Mouse (Mus musculus) mouse embryonic stem cell (cell line): Measurements from ENCODE around the gene Acsl5.

Source experiments
- in situ Hi-C, 2 experiments: fragments of 300-500 bp; cut with MboI; formaldehyde crosslinking; loops; 1 replicate in 1 of 2; 3 replicates in 1 of 2; pipeline ENCODE4 v1.14.3; 2019 to 2020; ENCODE audit warnings: low sequenced_read_pairs in 2 of 2, low pct_unique_long_range_greater_than_20kb in 1 of 2, mixed read lengths in 1 of 2; ENCODE audit not compliant: unreplicated experiment in 1 of 2

Acsl5 gene

DNA sequence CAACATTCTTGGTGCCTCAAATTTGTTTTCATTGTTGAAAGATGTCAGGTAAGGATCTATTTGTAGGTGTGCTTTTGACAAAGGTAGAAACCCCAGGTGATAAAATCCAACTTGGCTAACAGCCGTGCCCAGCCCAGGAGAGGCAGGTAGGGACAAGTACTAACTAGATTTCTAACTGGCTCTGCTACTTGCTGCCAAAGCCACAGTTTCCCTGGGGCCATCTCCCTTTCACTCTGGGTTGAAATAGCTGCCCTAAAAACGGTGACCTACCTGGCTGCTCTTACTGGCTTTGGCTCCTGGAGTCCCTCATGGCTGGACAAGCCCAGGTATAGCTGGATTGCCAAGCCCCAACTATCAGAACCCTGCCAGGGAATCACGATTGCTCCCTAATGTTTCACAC is 15.0 kb downstream of the Acsl5 start:
- in situ Hi-C loops = no loop called here

DNA sequence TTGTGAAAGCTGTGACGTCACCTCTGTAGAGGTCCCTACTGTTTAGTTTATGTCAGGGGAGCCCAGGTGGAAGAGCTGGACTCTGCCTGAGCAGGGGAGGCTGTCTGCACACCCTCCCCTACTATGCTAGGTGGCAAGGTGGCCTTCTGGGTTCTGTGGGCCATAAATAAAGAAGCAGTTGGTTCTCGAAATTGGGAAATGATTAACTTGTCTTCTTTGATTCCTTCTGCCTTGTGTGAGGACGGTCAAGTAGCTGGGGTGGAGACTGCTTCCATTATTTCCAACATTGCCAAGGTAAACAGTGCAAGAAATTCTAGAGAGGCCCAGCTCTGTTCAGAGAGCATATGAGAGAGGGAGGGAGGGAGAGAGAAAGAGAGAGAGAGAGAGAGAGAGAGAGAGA is 16.4 kb downstream of the Acsl5 start:
- in situ Hi-C loops = no loop called here

DNA sequence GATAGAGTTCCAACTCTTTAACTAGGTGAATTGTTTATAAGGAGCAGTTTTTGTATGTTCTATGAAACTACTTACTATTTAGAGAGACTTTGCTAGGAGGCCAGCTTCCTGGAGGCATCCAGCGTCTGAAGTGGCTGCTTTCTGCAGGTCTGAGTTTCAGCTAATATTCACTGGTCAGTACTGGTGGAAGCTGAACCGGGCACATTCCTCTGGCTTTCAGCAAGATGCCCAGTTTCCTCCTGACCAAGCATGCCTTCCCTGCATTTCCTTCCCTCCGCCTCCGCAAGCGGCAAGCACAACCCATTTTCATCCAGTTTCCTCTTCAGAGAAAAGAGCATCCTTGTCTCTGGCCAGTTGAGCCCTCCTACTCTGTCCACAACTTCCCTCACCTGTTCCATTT is 17.3 kb downstream of the Acsl5 start:
- in situ Hi-C loops = no loop called here

DNA sequence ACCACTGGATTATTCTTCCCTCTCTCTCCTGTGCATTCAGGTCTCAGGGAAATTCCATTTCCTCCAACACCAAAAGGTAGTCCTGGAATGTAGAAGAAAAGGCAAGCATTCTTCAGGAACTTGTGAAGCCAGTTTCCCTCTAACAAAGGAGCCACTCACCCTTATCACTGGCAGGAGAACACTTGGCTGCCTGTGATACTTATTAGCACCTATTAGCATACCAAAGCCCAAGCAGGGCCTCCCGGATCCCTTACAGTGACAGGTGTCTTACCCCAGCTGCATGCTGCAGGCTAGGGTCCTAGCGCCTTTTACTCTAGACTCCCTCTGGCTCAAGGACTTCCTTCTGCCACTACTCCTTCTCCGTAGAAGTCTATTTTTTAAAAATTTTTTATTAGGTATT is 19.7 kb downstream of the Acsl5 start:
- in situ Hi-C loops = no loop called here

DNA sequence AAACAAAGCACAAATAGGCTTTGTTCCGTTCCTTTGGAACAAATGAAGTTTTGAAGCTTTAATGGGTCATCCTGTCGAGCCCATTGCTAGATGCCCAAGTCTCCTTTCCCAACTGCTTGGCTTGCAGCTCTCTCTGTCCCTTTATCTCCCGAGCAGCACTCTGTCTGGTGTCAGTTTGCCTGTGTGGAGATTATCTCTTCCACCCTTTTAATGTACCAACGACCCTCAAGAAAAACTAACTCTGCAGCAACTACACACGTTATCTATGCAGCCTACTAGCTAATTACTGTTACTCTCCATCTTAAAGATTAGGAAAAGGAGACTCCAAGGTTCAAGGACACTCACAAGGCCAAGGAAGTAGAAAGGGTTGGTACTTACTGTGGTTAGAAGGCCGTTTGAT is 21.6 kb downstream of the Acsl5 start:
- in situ Hi-C loops = no loop called here

GRCm38 (mm10) chr19:55276100-55276499 is 24.4 kb downstream of the Acsl5 start:
- in situ Hi-C loops = no loop called here

DNA sequence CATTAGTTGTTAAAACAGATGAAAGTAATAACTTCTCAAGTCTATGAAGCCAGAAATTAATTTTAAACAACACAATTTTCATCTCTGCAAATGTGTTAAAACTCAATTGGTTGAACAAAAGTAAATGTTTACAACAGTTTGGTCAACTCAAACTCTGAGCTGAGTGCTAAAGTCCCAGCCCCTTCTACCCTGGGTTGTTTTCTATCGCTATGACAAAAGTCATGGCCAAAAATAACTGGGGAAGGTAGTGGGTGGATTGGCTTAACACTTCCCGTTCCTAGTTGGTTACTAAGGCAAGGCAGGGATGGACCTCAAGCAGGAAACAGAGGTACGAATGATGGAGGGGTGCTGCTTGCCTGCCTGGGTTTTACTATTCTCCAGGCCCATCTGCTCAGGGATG is 25.0 kb downstream of the Acsl5 start:
- in situ Hi-C loops = no loop called here

DNA sequence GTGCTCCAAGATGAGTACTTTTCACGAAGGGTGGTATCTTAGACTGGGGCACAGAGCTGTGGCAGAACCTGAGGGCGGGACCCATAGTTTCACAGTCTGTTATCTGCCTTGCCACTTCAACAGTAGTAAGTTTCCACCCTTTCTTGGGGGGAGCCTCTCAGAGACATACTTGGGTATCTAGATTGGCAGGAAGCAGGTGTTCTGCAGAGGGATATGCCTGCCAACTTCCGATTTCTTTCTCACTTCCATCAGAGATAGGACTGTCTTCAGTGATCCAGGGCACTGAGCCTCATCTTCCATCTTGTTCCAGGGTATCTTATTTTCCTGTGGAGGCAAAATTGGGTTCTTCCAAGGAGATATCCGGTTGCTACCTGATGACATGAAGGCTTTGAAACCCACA is 32.4 kb downstream of the Acsl5 start:
- in situ Hi-C loops = no loop called here

GRCm38 (mm10) chr19:55286034-55286433 is 34.3 kb downstream of the Acsl5 start:
- in situ Hi-C loops = no loop called here

GRCm38 (mm10) chr19:55288974-55289373 is 37.2 kb downstream of the Acsl5 start:
- in situ Hi-C loops = no loop called here

GRCm38 (mm10) chr19:55290621-55291270 is 39.0 kb downstream of the Acsl5 start:
- in situ Hi-C loops = no loop called here

DNA sequence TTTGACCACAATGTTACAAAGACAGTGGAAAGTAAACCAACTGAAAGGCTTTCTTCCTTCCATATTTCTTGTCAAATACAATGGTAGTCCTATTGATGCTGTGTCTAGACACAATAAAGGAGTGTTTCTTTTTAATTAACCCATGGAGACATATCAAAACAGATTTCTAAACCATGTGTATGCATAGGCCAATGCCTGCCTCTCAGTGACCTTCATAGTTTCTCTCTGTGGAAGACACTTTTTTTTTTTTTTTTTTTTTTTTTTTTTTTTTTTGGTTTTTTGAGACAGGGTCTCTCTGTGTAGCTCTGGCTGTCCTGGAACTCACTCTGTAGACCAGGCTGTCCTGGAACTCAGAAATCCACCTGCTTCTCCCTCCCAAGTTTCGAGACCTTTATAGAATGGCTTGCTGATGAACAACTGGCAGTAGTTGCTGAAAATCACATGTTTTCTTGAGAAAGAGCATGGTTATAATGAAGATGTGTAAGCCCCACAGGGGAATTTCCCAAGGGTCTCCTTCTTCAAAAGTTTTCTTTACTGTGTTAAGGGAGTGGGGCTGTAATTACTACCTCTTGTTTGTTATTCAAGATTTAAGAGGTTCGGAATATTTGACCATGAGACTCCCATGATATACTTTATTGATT is 40.6 kb downstream of the Acsl5 start:
- in situ Hi-C loops = no loop called here

DNA sequence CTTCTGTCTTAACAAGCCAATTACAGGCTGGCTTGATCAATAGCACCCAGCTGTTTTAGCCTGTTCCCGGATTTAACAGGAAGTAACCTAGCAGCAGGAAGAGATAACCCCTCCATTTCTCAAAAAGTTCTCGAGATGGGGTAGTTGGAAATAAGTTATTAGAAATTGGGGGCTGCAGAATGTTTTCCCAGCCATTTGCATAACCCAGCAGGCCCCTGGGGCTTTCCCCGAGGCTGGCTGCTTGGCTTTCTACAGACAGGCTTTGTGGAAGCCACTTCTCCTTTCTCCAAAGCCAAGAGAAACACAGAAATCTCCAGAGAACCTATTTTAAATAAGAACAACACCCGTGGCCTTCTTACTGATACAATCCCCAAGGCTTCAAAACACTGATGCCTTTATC is 41.4 kb downstream of the Acsl5 start:
- in situ Hi-C loops = no loop called here

GRCm38 (mm10) chr19:55295075-55295474 is 43.3 kb downstream of the Acsl5 start:
- in situ Hi-C loops = loop anchor here in 1 of 2 experiments (5.0 kb wide), 1 partner anchor 73 kb away; no protein-coding TSS in a partner anchor

- in situ Hi-C loops = loop anchor here in 1 of 2 experiments (5.0 kb wide), 1 partner anchor 73 kb away; no protein-coding TSS in a partner anchor
These were observed 43.8 kb downstream of the Acsl5 start for GRCm38 (mm10) chr19:55295556-55295955.

- in situ Hi-C loops = loop anchor here in 1 of 2 experiments (5.0 kb wide), 1 partner anchor 74 kb away; no protein-coding TSS in a partner anchor
These were observed 44.6 kb downstream of the Acsl5 start for GRCm38 (mm10) chr19:55296301-55296700.

DNA sequence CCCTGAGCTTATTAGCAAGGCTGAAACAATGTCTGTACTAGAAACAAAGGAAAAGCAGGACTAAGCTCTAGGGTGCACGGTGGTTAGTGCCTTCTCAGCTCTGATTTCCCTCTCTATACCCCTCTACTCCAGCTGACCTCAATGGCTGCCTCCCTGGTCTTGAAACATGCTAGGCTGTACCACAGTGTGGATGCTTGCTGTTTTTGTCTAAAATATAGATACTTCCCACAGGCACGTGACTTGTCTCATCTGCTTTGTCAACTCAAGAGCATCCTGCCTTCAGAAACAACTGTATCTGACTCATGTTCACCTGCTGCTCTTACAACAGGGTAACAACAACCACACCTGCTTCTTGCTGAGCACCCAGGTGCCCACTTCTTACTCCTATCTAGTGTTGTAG is 45.8 kb downstream of the Acsl5 start:
- in situ Hi-C loops = loop anchor here in 1 of 2 experiments (5.0 kb wide), 1 partner anchor 75 kb away; no protein-coding TSS in a partner anchor

- in situ Hi-C loops = loop anchor here in 1 of 2 experiments (5.0 kb wide), 1 partner anchor 76 kb away; no protein-coding TSS in a partner anchor
These were observed 46.2 kb downstream of the Acsl5 start for GRCm38 (mm10) chr19:55297961-55298360.

DNA sequence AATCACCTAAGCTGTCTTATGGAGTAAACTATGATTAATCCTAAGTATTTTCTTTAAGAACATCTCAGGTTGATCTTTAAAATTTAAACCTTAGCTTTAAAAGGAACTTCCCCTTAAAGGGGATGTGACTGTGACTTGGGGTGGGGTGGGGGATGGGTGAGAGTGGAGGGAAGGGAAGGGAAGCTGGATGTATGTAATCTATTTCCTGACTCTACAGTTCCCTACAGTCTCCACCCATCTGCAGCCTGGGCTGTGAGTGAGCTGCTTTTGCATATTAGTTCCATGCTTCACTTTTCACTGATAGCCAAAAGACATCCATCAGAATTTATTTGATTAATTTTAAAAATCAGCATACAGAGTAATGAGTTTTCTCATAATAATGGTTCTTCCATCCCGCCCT is 47.6 kb downstream of the Acsl5 start:
- in situ Hi-C loops = loop anchor here in 1 of 2 experiments (5.0 kb wide), 1 partner anchor 77 kb away; no protein-coding TSS in a partner anchor

- in situ Hi-C loops = loop anchor here in 1 of 2 experiments (10.0 kb wide), 1 partner anchor 76 kb away; no protein-coding TSS in a partner anchor
These were observed 48.8 kb downstream of the Acsl5 start for GRCm38 (mm10) chr19:55300525-55300924.
